Mouse (Mus musculus) lung, embryonic 14.5 days (tissue): ENCODE data around the gene C1qtnf3. TPM values are rescaled to one million over a fixed set of nuclear protein-coding genes. Genes with fewer than 3 reads are reported as not detected.
A peak's percentile ranks its signal among the peaks of the same experiment; 100 is the strongest.

Experiments
- ATAC-seq: fragments of 200-750 bp; cut with Nextera tagmentation; 2 replicates; pipeline ENCODE4 v1.8.0; 2017; ENCODE audit warnings: mild to moderate bottlenecking, moderate TSS enrichment, moderate library complexity; ENCODE audit not compliant: insufficient read depth
- DNase-seq: peaks from one replicate; pipeline ENCODE4 v3.0.0-alpha.2; 2015
- H3K27ac ChIP-seq: fragments of 300-500 bp; sonication (generic); 2 replicates; pipeline ENCODE4 v1.5.1; 2014; ENCODE audit warnings: low read depth, mild to moderate bottlenecking, moderate library complexity
- H3K27me3 ChIP-seq: fragments of 300-500 bp; sonication (generic); 2 replicates; pipeline ENCODE4 v1.6.1; 2014; ENCODE audit warnings: low read length, control low read depth; ENCODE audit not compliant: insufficient read depth
- H3K36me3 ChIP-seq: fragments of 300-500 bp; sonication (generic); 2 replicates; pipeline ENCODE4 v1.6.1; 2014; ENCODE audit warnings: control low read depth; ENCODE audit not compliant: insufficient read depth
- H3K4me1 ChIP-seq: fragments of 300-500 bp; sonication (generic); 2 replicates; pipeline ENCODE4 v1.6.1; 2014; ENCODE audit warnings: antibody characterized with exemption, control low read depth; ENCODE audit not compliant: insufficient read depth
- H3K4me2 ChIP-seq: fragments of 300-500 bp; sonication (generic); 2 replicates; pipeline ENCODE4 v1.6.1; 2014; ENCODE audit warnings: mild to moderate bottlenecking
- H3K4me3 ChIP-seq: fragments of 300-500 bp; sonication (generic); 2 replicates; pipeline ENCODE4 v1.5.1; 2014; ENCODE audit warnings: low read depth, low read length
- H3K9ac ChIP-seq: fragments of 300-500 bp; sonication (generic); 2 replicates; pipeline ENCODE4 v1.6.1; 2014
- H3K9me3 ChIP-seq: fragments of 300-500 bp; sonication (generic); 2 replicates; pipeline ENCODE4 v1.6.1; 2016; ENCODE audit warnings: low read depth, low read length, control low read depth
- CTCF ChIP-seq: IDR thresholded peaks from 2 replicates; pipeline ENCODE4 v1.5.1; 2016; ENCODE audit warnings: antibody characterized with exemption, low read depth
- WGBS: fragments of 180-500 bp; shearing (Covaris S2); extraction: QIAGEN DNeasy Blood & Tissue Kit; methylation state at CpG from one replicate; pipeline ENCODE4 v1.1.7; 2014; 5-methylcytosine and 5-hydroxymethylcytosine counted together
- polyA plus RNA-seq: library from polyadenylated mRNA; unstranded; fragments of >200 nt; fragmentation: Nextera tagmentation; extraction: Ambion mirVana; gene quantifications from 2 replicates; pipeline ENCODE4 v1.2.1, GENCODE M21; 2014

Gene C1qtnf3
- 0.14 and 0.35 TPM in 2 replicates for polyA plus RNA-seq

DNA sequence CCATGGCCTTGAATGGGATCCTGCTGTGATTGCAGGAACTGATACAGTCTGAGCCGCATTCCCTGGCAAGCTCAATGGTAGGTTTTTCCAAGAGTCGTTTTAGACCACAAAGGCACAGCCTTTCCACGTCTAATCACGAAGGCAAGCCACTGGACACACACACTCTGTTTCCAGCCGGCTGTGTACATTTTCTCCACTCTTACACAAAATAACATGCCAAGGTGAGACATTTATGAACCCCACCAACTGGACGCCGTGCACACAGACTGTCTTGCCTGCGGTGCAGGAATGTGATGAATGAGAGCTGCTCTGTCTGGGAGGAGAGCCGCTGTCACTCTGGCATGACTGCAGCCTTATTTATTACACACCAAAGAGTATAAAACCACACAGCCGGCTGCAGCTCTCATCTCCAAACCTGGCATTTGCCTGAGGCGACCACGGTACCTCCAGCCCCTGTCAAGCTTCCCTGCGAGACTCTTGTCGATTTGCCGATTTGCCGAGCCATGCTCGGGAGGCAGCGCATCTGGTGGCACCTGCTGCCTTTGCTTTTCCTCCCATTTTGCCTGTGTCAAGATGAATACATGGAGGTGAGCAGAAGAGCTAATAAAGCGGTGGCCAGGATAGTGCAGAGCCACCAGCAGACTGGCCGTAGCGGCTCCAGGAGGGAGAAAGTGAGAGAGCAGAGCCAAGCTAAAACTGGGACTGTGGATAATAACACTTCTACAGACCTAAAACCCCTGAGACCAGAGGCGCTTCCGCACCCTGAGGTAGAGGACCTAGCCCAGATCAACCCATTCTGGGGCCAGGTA is at the start of gene C1qtnf3:
Gene C1qtnf3, plus strand, starts transcription at position 382 of the 809 bp plus-strand sequence.
- DNase-seq: no peak
- no peak within 1 kb of the TSS for H3K27ac ChIP-seq
- no peak for TF ChIP-seq CTCF
- 65% methylated on average over 23 of the region's 23 CpGs for WGBS
- H3K4me1 ChIP-seq: no peaks in the 10 kb centered on the region
- ATAC-seq: no peak
- H3K9me3 ChIP-seq: no peaks in the 10 kb centered on the region
- H3K4me2 ChIP-seq: no peak within 1 kb of the TSS
- H3K36me3 ChIP-seq: no peaks in the 10 kb centered on the region
- no peak within 1 kb of the TSS for H3K9ac ChIP-seq
- H3K27me3 ChIP-seq: no peaks in the 10 kb centered on the region
- H3K4me3 ChIP-seq: no peak within 1 kb of the TSS

DNA sequence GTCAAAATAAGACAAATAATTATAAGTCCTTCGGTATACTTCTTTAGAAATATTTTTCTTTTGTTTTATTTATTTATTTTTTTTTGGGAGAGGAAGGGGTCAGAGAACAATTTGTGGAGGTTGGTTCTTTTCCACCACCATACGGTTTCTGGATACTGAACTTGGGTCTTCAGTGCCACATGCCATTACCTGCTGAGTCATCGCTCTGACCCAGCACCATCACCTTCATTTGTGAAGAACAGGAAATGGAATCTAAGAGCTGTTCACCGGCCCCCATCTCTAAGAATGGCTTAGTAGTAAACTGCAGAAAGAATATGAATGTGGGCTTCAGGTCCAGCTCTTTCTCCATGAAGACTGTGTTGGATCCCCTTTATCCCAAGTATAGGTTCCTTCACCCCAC is 49.8 kb upstream of the C1qtnf3 start:
- H3K27me3 ChIP-seq: no peaks in the 10 kb centered on the region
- DNase-seq (no peak), ATAC-seq (no peak)
- H3K27ac ChIP-seq: 0 out of 2 replicates have a peak overlapping the region, but pooled peaks have one; percentile 19
- WGBS: 48% methylated on average over 4 of the region's 4 CpGs
- no peak overlapping the region for H3K4me3 ChIP-seq
- TF ChIP-seq CTCF: no peak
- H3K9ac ChIP-seq: no peak overlapping the region
- H3K9me3 ChIP-seq: no peaks in the 10 kb centered on the region
- no peak overlapping the region for H3K4me2 ChIP-seq
- no peaks in the 10 kb centered on the region for H3K36me3 ChIP-seq
- no peaks in the 10 kb centered on the region for H3K4me1 ChIP-seq

DNA sequence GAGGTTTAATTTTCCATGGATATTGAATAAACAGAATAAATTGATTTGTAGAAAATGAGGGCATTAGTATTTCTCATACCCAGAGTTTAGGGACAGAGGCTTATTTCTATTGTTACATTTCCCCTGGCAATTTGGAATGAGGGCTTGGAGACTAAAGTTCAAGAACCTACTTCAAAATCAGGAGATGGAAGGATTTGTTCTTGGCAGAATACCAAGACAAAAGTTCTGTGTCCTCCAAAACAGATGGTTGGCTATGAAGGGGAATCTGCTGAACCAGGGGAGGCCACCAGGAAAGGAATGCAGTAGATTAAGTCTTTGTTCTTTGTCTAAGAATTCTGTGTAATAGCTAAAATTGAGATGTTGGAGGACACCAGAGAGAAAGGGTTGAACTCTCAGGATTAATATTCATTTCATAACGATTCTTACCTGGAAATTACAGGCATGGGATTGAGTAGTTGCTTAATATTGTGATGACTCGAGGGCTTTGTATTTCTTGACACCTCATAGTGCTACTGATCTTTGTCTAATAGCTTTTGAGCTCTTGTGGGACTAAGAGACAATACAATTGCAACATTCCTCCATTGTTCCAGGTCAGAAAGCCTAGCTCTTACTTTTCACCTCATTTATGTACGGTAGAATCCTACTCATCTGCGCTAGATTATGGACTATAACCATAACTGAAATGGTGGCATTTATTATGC is 35.4 kb upstream of the C1qtnf3 start:
- no peak for ATAC-seq

DNA sequence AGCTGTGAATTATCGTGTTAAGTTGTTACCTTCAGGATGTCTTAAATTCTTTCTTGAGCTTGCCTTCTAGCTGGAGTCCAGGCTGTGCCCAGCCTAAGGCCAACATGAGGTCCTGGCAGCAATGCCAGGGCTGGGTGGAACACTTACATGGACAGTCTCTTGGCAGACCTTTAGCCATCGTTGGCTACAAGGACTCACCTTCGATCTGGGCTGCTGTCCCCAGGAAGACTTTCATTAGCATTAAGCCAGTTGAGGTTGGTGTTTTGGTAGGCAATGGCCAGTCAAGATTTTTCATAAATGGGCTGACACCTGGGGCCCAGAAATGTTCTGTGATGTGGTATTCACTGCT is 34.8 kb upstream of the C1qtnf3 start:
- WGBS: 94% methylated on average over 3 of the region's 3 CpGs
- ATAC-seq: no peak
- Histone ChIP-seq H3K9me3 (no peaks in the 10 kb centered on the region), H3K4me1 (no peaks in the 10 kb centered on the region), H3K36me3 (no peaks in the 10 kb centered on the region), H3K27me3 (no peaks in the 10 kb centered on the region), H3K9ac (no peak overlapping the region), H3K27ac (no peak overlapping the region), H3K4me3 (no peak overlapping the region), H3K4me2 (no peak overlapping the region)
- no peak for DNase-seq
- TF ChIP-seq CTCF: no peak

More for the DNA sequence above, 35.4 kb upstream of the C1qtnf3 start:
- Histone ChIP-seq H3K4me2 (no peak overlapping the region), H3K27me3 (no peaks in the 10 kb centered on the region), H3K4me3 (no peak overlapping the region), H3K27ac (no peak overlapping the region), H3K9ac (no peak overlapping the region), H3K4me1 (no peaks in the 10 kb centered on the region), H3K9me3 (no peaks in the 10 kb centered on the region), H3K36me3 (no peaks in the 10 kb centered on the region)
- no peak for DNase-seq
- 76% methylated on average over 4 of the region's 4 CpGs for WGBS
- TF ChIP-seq CTCF: no peak

DNA sequence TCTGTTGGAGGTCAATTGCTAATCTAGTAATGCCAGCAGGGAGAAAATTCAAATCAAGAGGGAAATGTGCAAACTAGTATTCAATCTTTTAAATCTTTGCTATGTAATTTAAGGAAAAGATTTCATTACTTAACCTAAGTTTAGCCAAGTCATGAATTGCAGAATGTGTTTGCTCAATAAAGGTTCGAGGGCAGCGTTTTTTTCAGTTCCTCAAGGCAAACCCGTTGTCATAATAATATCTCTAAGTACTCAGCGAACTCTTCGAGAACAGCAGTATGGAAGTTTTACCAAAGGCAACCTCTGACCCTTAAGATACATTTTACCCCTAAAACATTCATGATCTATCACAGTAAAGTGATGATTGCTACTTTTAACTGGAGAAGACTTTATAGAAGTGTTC is 31.9 kb upstream of the C1qtnf3 start:
- no peaks in the 10 kb centered on the region for H3K36me3 ChIP-seq
- no peaks in the 10 kb centered on the region for H3K4me1 ChIP-seq
- DNase-seq (no peak), ATAC-seq (no peak)
- H3K4me2 ChIP-seq: no peak overlapping the region
- H3K4me3 ChIP-seq: no peak overlapping the region
- H3K27ac ChIP-seq: no peak overlapping the region
- H3K9me3 ChIP-seq: no peaks in the 10 kb centered on the region
- no peak overlapping the region for H3K9ac ChIP-seq
- 52% methylated on average over 5 of the region's 5 CpGs for WGBS
- no peaks in the 10 kb centered on the region for H3K27me3 ChIP-seq
- TF ChIP-seq CTCF: no peak

DNA sequence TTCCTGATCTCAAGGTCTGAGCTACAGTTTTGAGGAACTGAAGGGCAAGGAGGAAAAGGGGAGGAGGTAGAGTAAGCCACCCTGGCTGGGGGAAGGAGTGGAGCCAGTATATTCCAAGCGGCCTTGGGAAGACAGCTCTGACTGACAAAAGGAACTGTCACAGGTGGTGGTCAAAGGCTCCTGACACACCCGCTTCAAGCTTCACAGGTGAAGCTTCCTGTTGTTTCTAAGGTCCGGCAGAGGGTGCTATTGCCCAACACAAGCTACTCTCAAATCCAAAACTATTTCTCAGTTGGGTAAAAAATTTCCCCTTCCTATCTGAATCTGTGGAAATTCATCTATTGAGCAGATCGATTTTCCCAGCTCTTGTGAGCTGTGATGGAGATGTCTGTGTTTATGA is 31.1 kb upstream of the C1qtnf3 start:
- H3K4me1 ChIP-seq: no peaks in the 10 kb centered on the region
- no peak overlapping the region for H3K9ac ChIP-seq
- no peak overlapping the region for H3K27ac ChIP-seq
- no peaks in the 10 kb centered on the region for H3K9me3 ChIP-seq
- ATAC-seq (no peak; the same call in 1 of the 2 replicates), DNase-seq (peak; percentile 67)
- H3K4me3 ChIP-seq: no peak overlapping the region
- no peak overlapping the region for H3K4me2 ChIP-seq
- no peaks in the 10 kb centered on the region for H3K36me3 ChIP-seq
- peak; percentile 67 for TF ChIP-seq CTCF
- H3K27me3 ChIP-seq: no peaks in the 10 kb centered on the region
- 16% methylated on average over 4 of the region's 4 CpGs for WGBS

DNA sequence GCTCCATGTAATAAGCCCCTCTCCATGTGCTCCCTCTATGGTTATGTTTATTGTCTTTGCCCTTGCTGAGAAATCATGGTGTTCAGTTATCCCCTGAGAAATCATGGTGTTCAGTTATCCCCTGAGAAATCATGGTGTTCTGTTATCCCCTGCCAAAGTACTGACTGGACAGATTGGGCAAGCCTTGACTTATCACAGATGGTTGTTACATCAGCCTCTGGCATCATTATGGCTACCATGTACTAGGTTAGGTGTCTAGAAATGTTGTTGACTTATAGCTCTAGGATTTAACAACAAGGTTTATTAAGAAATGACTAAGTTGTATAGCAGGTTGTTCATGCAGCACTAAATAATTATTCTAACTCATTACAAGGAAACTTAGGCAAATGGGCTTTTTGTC is 30.1 kb upstream of the C1qtnf3 start:
- no peak for TF ChIP-seq CTCF
- Histone ChIP-seq H3K4me3 (no peak overlapping the region), H3K4me1 (no peaks in the 10 kb centered on the region), H3K27me3 (no peaks in the 10 kb centered on the region), H3K4me2 (no peak overlapping the region), H3K36me3 (no peaks in the 10 kb centered on the region), H3K9ac (no peak overlapping the region), H3K27ac (no peak overlapping the region), H3K9me3 (no peaks in the 10 kb centered on the region)
- ATAC-seq (no peak), DNase-seq (no peak)
